ENCODE assay signal across 11 mouse cellular contexts in the genomic region with DNA sequence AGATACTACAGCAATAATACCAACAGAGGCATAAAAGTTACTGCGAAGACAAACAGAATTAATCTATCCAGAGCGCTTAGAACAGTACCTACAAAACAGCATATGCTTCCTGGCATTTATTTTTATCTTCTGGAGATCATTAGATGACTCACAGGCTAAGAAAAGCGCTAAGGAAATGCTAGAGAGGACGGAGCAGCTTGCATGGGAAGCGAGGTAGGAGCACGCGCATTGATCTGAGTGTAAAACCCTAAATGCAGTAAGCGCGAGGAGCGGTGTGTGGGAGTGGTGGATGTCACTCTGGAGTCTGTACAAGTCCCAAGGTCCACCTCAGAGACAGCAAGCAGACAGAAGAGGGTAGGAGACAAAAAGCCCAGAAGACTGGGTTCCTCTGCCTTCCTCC.
DNase-seq lines count a peak whose midpoint lies in the region.
"Had no signal": no experiment of that assay in that cellular context is flagged by ENCODE, and none has a peak within 500 bp of the region (broad histone marks: within the 10 kb centered on the region; RNA-seq: fewer than 3 reads in every experiment).

No protein-coding gene starts in this region.

- no peak overlapping the region for H3K4me3 ChIP-seq in forebrain, embryonic 10.5 days
- H3K4me3 ChIP-seq: lung, embryonic 15.5 days; neural tube, embryonic 15.5 days had no signal

- H3K27ac ChIP-seq in forebrain, embryonic 10.5 days = no peak overlapping the region
- H3K27ac ChIP-seq: lung, embryonic 15.5 days; neural tube, embryonic 15.5 days had no signal

- WGBS in forebrain, embryonic 10.5 days = 88% methylated on average over 10 of the region's 10 CpGs

- no peaks in the 10 kb centered on the region for H3K27me3 ChIP-seq in forebrain, embryonic 10.5 days (ENCODE audit: poor library complexity, severe bottlenecking)
- H3K27me3 ChIP-seq: lung, embryonic 15.5 days; neural tube, embryonic 15.5 days had no signal

- peak; percentile 82 for DNase-seq in left cerebral cortex, adult 11 months (ENCODE audit: low spot score)
- no peak for DNase-seq in left cerebral cortex, postnatal 4 days
- peak; percentile 45 to 49 for DNase-seq in frontal cortex, postnatal 10 days (ENCODE audit: low spot score in 2 of 2)
- DNase-seq in layer of hippocampus, adult 8-10 months (ENCODE audit: low spot score in 2 of 2) = peak; percentile 70 to 82
- DNase-seq in right cerebral cortex, adult 2 months (ENCODE audit: low spot score in 2 of 2) = peak; percentile 85 to 90
- no peak for DNase-seq in forebrain, embryonic 10.5 days (ENCODE audit: extremely low spot score, low spot score)
- no peak for DNase-seq in thymus, postnatal 4 days
- DNase-seq: cerebellum, postnatal 36 days; gastrocnemius, postnatal 14 days had no signal

- intact Hi-C loops in left cerebral cortex, postnatal 4 days (cut with DNase I) = no loop called here

- peaks cover 30% of the 10 kb centered on the region for H3K4me1 ChIP-seq in forebrain, embryonic 10.5 days

- no peaks in the 10 kb centered on the region for H3K36me3 ChIP-seq in forebrain, embryonic 10.5 days (replicated peaks)
- H3K36me3 ChIP-seq: lung, embryonic 15.5 days; neural tube, embryonic 15.5 days had no signal

- no peaks in the 10 kb centered on the region for H3K9me3 ChIP-seq in forebrain, embryonic 10.5 days
- H3K9me3 ChIP-seq: lung, embryonic 15.5 days; neural tube, embryonic 15.5 days had no signal

Comparison
In these comparisons a context has a peak if more than half of its experiments do, and no peak if none do; other contexts are left out.
1. DNase-seq: peak in left cerebral cortex, adult 11 months (single experiment), frontal cortex, postnatal 10 days (2 of 2), layer of hippocampus, adult 8-10 months (2 of 2) and right cerebral cortex, adult 2 months (2 of 2); none in left cerebral cortex, postnatal 4 days (single experiment), forebrain, embryonic 10.5 days (single experiment) and thymus, postnatal 4 days (single experiment).